Mouse (Mus musculus) neural tube, embryonic 14.5 days (tissue): ENCODE results near the gene Borcs6. TPM values are rescaled to one million over a fixed set of nuclear protein-coding genes. Genes with fewer than 3 reads are reported as not detected.

Source experiments
- polyA plus RNA-seq: library from polyadenylated mRNA; unstranded; fragments of >200 nt; fragmentation: Nextera tagmentation; extraction: Ambion mirVana; gene quantifications from 2 replicates; pipeline ENCODE4 v1.2.1, GENCODE M21; 2014

Borcs6 gene
- polyA plus RNA-seq, 1 experiment from 2014 or later, result 16.1 TPM

Other genes with a start within 250 kb of the Borcs6 start
- gene Ndel1, start 187.9 kb upstream of the Borcs6 start, polyA plus RNA-seq, result 96.3 and 109 TPM in 2 replicates
- gene Rnf222, start 171.2 kb upstream of the Borcs6 start, polyA plus RNA-seq, result not detected in 2 replicates
- gene Rpl26, start 158.1 kb upstream of the Borcs6 start, polyA plus RNA-seq, result 594 and 606 TPM in 2 replicates
- 0.89 and 1.3 TPM in 2 replicates for gene Odf4, start 132.6 kb upstream of the Borcs6 start, polyA plus RNA-seq
- gene Arhgef15, start 102.2 kb upstream of the Borcs6 start, polyA plus RNA-seq, result 20.4 and 24.7 TPM in 2 replicates
- gene Slc25a35, start 91.6 kb upstream of the Borcs6 start, polyA plus RNA-seq, result 1.6 and 2.2 TPM in 2 replicates
- gene Rangrf, start 84.5 kb upstream of the Borcs6 start, polyA plus RNA-seq, result 25.5 and 30.6 TPM in 2 replicates
- gene Pfas, start 51.3 kb upstream of the Borcs6 start, polyA plus RNA-seq, result 16.0 and 16.5 TPM in 2 replicates
- gene Ctc1, start 43.8 kb upstream of the Borcs6 start, polyA plus RNA-seq, result 51.8 and 59.3 TPM in 2 replicates
- gene Aurkb, start 14.1 kb upstream of the Borcs6 start, polyA plus RNA-seq, result 8.7 and 12.8 TPM in 2 replicates
- 24.7 and 27.7 TPM in 2 replicates for gene Tmem107, start 11.1 kb downstream of the Borcs6 start, polyA plus RNA-seq
- 337 and 385 TPM in 2 replicates for gene Vamp2, start 28.8 kb downstream of the Borcs6 start, polyA plus RNA-seq
- gene Per1, start 35.5 kb downstream of the Borcs6 start, polyA plus RNA-seq, result 6.5 and 9.4 TPM in 2 replicates
- gene Hes7, start 60.7 kb downstream of the Borcs6 start, polyA plus RNA-seq, result 0.43 and 0.52 TPM in 2 replicates
- gene 9130213A22Rik, start 62.9 kb downstream of the Borcs6 start, polyA plus RNA-seq, result 0.33 and 0.48 TPM in 2 replicates
- 2.2 and 5.0 TPM in 2 replicates for gene Aloxe3, start 66.2 kb downstream of the Borcs6 start, polyA plus RNA-seq
- 0.43 and 0.67 TPM in 2 replicates for gene Alox12b, start 97.3 kb downstream of the Borcs6 start, polyA plus RNA-seq
- gene Alox8, start 138.1 kb downstream of the Borcs6 start, polyA plus RNA-seq, result 0.24 and 0.43 TPM in 2 replicates
- 0.35 and 0.62 TPM in 2 replicates for gene Gucy2e, start 177.3 kb downstream of the Borcs6 start, polyA plus RNA-seq